Mouse (Mus musculus) E14TG2a.4 (cell line): ENCODE data around the gene Ltbr.

Experiments used
- CTCF ChIP-seq: conservative IDR thresholded peaks from 2 replicates; pipeline ENCODE4 v1.5.1; 2014; ENCODE audit warnings: low read length
- NANOG ChIP-seq: IDR thresholded peaks from 2 replicates; pipeline ENCODE4 v1.6.1; 2014; ENCODE audit warnings: borderline replicate concordance, low read length, mixed read lengths
- POU5F1 ChIP-seq: IDR thresholded peaks from 2 replicates; pipeline ENCODE4 v1.6.1; 2014; ENCODE audit warnings: low read length, borderline replicate concordance

DNA sequence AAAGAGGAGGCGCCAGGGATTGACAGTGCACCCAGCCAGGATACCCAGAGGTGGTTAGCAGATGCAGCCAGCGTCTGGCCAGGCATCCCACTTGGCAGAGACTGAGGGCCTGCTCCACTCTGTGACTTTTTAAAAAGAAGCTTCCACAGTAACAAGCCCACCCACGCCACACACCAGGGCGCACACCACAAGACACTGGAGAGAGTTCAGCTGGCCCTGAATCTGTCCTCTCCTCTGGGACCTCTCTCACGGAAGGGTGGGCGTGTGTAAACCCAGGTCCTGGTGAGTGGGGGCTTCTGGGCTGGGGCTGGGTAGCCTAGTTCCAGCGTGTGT, 512 bp upstream of the Ltbr start:
- TF ChIP-seq NANOG (no peak), CTCF (no peak), POU5F1 (no peak)
